Mouse (Mus musculus): ENCODE measurements around the gene Ehmt1. TPM values are rescaled to one million over a fixed set of nuclear protein-coding genes. Genes with fewer than 3 reads are reported as not detected.
A peak's percentile ranks its signal among the peaks of the same experiment; 100 is the strongest.
"Not testable (repeated sequence)": the region's sequence is repeated elsewhere in the genome, so short reads cannot be mapped to it uniquely, and the experiment has no call there.

The Ehmt1 gene
- 51.3 and 54.7 TPM in 2 replicates for polyA plus RNA-seq (2014; fragmentation: Nextera tagmentation; extraction: Ambion mirVana)

GRCm38 (mm10) chr2:24918930-24919838 is at the start of gene Ehmt1:
Ehmt1 (minus strand) TSS chr2:24919614.
- peak within 1 kb of the TSS; percentile 98 for H3K9ac ChIP-seq (ENCODE audit: low read depth, low read length)
- peak within 1 kb of the TSS; percentile 80 for H3K4me2 ChIP-seq
- H3K4me3 ChIP-seq (ENCODE audit: low read depth, low read length), result peak within 1 kb of the TSS; percentile 99
- peak within 1 kb of the TSS; percentile 94 for H3K27ac ChIP-seq (ENCODE audit: low read depth, low read length)
- DNase-seq (ENCODE audit: low spot score) (peak; percentile 91), ATAC-seq (replicated peaks; ENCODE audit: low FRiP score) (peak; percentile 98)
- H3K4me1 ChIP-seq (replicated peaks; ENCODE audit: control insufficient read depth, insufficient read depth, low read length), result peaks cover 10% of the 10 kb centered on the region
- no peaks in the 10 kb centered on the region for H3K9me3 ChIP-seq (ENCODE audit: control insufficient read depth, low read length)
- no peaks in the 10 kb centered on the region for H3K27me3 ChIP-seq (replicated peaks; ENCODE audit: control insufficient read depth, insufficient read depth, low read length)
- no peaks in the 10 kb centered on the region for H3K36me3 ChIP-seq (ENCODE audit: control insufficient read depth, insufficient read depth, low read length)
- under 1% methylated on average over 84 of the region's 112 CpGs for WGBS

- H3K4me2 ChIP-seq, result peak within 1 kb of the TSS; percentile 86
- H3K4me1 ChIP-seq (replicated peaks; ENCODE audit: control insufficient read depth, insufficient read depth, low read length), result peaks cover 6% of the 10 kb centered on the region
- peak; percentile 90 for ATAC-seq (replicated peaks; ENCODE audit: low FRiP score)
- 2% methylated on average over 28 of the region's 28 CpGs for WGBS
- peak within 1 kb of the TSS; percentile 46 for H3K27ac ChIP-seq (ENCODE audit: low read depth, low read length)
- H3K27me3 ChIP-seq (replicated peaks; ENCODE audit: control insufficient read depth, insufficient read depth, low read length), result no peaks in the 10 kb centered on the region
- peak within 1 kb of the TSS; percentile 75 for H3K9ac ChIP-seq (ENCODE audit: low read depth, low read length)
- peak; percentile 84 for DNase-seq (ENCODE audit: low spot score)
- peaks cover 39% of the 10 kb centered on the region for H3K36me3 ChIP-seq (ENCODE audit: control insufficient read depth, insufficient read depth, low read length)
- H3K9me3 ChIP-seq (ENCODE audit: control insufficient read depth, low read length), result no peaks in the 10 kb centered on the region
- H3K4me3 ChIP-seq (ENCODE audit: low read depth, low read length), result peak within 1 kb of the TSS; percentile 70
These were observed 43.0 kb upstream of the Ehmt1 start, which contains the start of gene Dph7 for GRCm38 (mm10) chr2:24962304-24963000. Dph7 (plus strand) TSS chr2:24962400.

GRCm38 (mm10) chr2:24960910-24961309 is 41.5 kb upstream of the Ehmt1 start:
- no peak overlapping the region for H3K4me3 ChIP-seq (ENCODE audit: low read depth, low read length)
- H3K27ac ChIP-seq (ENCODE audit: low read depth, low read length), result no peak overlapping the region
- H3K36me3 ChIP-seq (ENCODE audit: control insufficient read depth, insufficient read depth, low read length), result peaks cover 32% of the 10 kb centered on the region
- WGBS, result 44% methylated on average over 3 of the region's 3 CpGs
- H3K9ac ChIP-seq (ENCODE audit: low read depth, low read length), result no peak overlapping the region
- no peaks in the 10 kb centered on the region for H3K9me3 ChIP-seq (ENCODE audit: control insufficient read depth, low read length)
- H3K4me1 ChIP-seq (replicated peaks; ENCODE audit: control insufficient read depth, insufficient read depth, low read length), result peaks cover 6% of the 10 kb centered on the region
- no peaks in the 10 kb centered on the region for H3K27me3 ChIP-seq (replicated peaks; ENCODE audit: control insufficient read depth, insufficient read depth, low read length)
- ATAC-seq (replicated peaks; ENCODE audit: low FRiP score) (no peak), DNase-seq (ENCODE audit: low spot score) (no peak)
- H3K4me2 ChIP-seq, result no peak overlapping the region

GRCm38 (mm10) chr2:24952537-24953055 is 33.2 kb upstream of the Ehmt1 start:
- peak overlapping the region; percentile 36; the same call in 1 of the 2 replicates for H3K4me3 ChIP-seq (ENCODE audit: low read depth, low read length)
- ATAC-seq (replicated peaks; ENCODE audit: low FRiP score) (peak; percentile 68), DNase-seq (ENCODE audit: low spot score) (no peak)
- 0 out of 2 replicates have a peak overlapping the region, but pooled peaks have one; percentile 37 for H3K9ac ChIP-seq (ENCODE audit: low read depth, low read length)
- H3K4me1 ChIP-seq (replicated peaks; ENCODE audit: control insufficient read depth, insufficient read depth, low read length), result peaks cover 29% of the 10 kb centered on the region
- 52% methylated on average over 4 of the region's 4 CpGs for WGBS
- H3K36me3 ChIP-seq (ENCODE audit: control insufficient read depth, insufficient read depth, low read length), result peaks cover 30% of the 10 kb centered on the region
- no peaks in the 10 kb centered on the region for H3K27me3 ChIP-seq (replicated peaks; ENCODE audit: control insufficient read depth, insufficient read depth, low read length)
- H3K27ac ChIP-seq (ENCODE audit: low read depth, low read length), result peak overlapping the region; percentile 59; the same call in 1 of the 2 replicates
- H3K9me3 ChIP-seq (ENCODE audit: control insufficient read depth, low read length), result no peaks in the 10 kb centered on the region
- peak overlapping the region; percentile 98 for H3K4me2 ChIP-seq

- Histone ChIP-seq H3K4me1 (replicated peaks; ENCODE audit: control insufficient read depth, insufficient read depth, low read length) (peaks cover 29% of the 10 kb centered on the region), H3K27me3 (replicated peaks; ENCODE audit: control insufficient read depth, insufficient read depth, low read length) (no peaks in the 10 kb centered on the region), H3K4me3 (ENCODE audit: low read depth, low read length) (peak overlapping the region; percentile 99), H3K36me3 (ENCODE audit: control insufficient read depth, insufficient read depth, low read length) (peaks cover 21% of the 10 kb centered on the region), H3K9me3 (ENCODE audit: control insufficient read depth, low read length) (no peaks in the 10 kb centered on the region), H3K27ac (ENCODE audit: low read depth, low read length) (peak overlapping the region; percentile 77), H3K9ac (ENCODE audit: low read depth, low read length) (peak overlapping the region; percentile 99), H3K4me2 (peak overlapping the region; percentile 98)
- ATAC-seq (replicated peaks; ENCODE audit: low FRiP score) (no peak), DNase-seq (ENCODE audit: low spot score) (no peak)
- WGBS, result under 1% methylated on average over 31 of the region's 31 CpGs
These were observed 30.7 kb upstream of the Ehmt1 start for GRCm38 (mm10) chr2:24950189-24950535.

GRCm38 (mm10) chr2:24949421-24950188 is 30.2 kb upstream of the Ehmt1 start, which contains the start of gene Zmynd19:
Zmynd19 (plus strand) TSS chr2:24949792.
- ATAC-seq (replicated peaks; ENCODE audit: low FRiP score) (peak; percentile 95), DNase-seq (ENCODE audit: low spot score) (peak; percentile 96)
- WGBS, result under 1% methylated on average over 97 of the region's 108 CpGs
- H3K9ac ChIP-seq (ENCODE audit: low read depth, low read length), result peak within 1 kb of the TSS; percentile 99
- no peaks in the 10 kb centered on the region for H3K27me3 ChIP-seq (replicated peaks; ENCODE audit: control insufficient read depth, insufficient read depth, low read length)
- H3K4me2 ChIP-seq, result peak within 1 kb of the TSS; percentile 98
- H3K4me1 ChIP-seq (replicated peaks; ENCODE audit: control insufficient read depth, insufficient read depth, low read length), result peaks cover 27% of the 10 kb centered on the region
- peaks cover 16% of the 10 kb centered on the region for H3K36me3 ChIP-seq (ENCODE audit: control insufficient read depth, insufficient read depth, low read length)
- H3K27ac ChIP-seq (ENCODE audit: low read depth, low read length), result peak within 1 kb of the TSS; percentile 77
- H3K9me3 ChIP-seq (ENCODE audit: control insufficient read depth, low read length), result no peaks in the 10 kb centered on the region
- peak within 1 kb of the TSS; percentile 99 for H3K4me3 ChIP-seq (ENCODE audit: low read depth, low read length)

- WGBS, result 45% methylated on average over 2 of the region's 2 CpGs
- not testable (repeated sequence) for DNase-seq (ENCODE audit: low spot score); H3K9ac ChIP-seq (ENCODE audit: low read depth, low read length); ATAC-seq (replicated peaks; ENCODE audit: low FRiP score); H3K36me3 ChIP-seq (ENCODE audit: control insufficient read depth, insufficient read depth, low read length); H3K27me3 ChIP-seq (replicated peaks; ENCODE audit: control insufficient read depth, insufficient read depth, low read length); H3K9me3 ChIP-seq (ENCODE audit: control insufficient read depth, low read length); H3K27ac ChIP-seq (ENCODE audit: low read depth, low read length); H3K4me2 ChIP-seq; H3K4me1 ChIP-seq (replicated peaks; ENCODE audit: control insufficient read depth, insufficient read depth, low read length); H3K4me3 ChIP-seq (ENCODE audit: low read depth, low read length)
These were observed 24.9 kb upstream of the Ehmt1 start for GRCm38 (mm10) chr2:24944304-24944703.

DNA sequence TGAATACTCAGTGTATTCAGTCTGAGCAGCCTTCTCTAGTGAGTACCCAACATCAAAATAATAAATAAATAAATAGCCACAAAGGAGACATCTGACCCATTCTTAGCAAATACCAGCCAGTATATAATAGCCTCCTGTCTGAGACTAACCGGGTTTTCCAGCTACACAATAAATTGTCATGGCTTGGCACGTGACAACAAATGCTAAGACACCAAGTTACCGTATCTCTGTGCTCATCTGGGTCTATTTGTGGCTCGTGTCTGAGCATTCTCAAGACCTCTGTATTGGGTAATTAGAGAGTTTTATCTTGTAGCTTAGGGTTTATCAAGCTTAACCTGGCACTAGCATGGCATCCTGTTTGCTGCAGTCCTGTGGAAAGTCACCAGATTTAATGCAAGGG is 22.7 kb upstream of the Ehmt1 start:
- H3K4me1 ChIP-seq (replicated peaks; ENCODE audit: control insufficient read depth, insufficient read depth, low read length), result no peaks in the 10 kb centered on the region
- ATAC-seq (replicated peaks; ENCODE audit: low FRiP score), result no peak
- H3K4me3 ChIP-seq (ENCODE audit: low read depth, low read length), result no peak overlapping the region
- H3K4me2 ChIP-seq, result no peak overlapping the region
- H3K27ac ChIP-seq (ENCODE audit: low read depth, low read length), result no peak overlapping the region
- H3K27me3 ChIP-seq (replicated peaks; ENCODE audit: control insufficient read depth, insufficient read depth, low read length), result no peaks in the 10 kb centered on the region
- H3K36me3 ChIP-seq (ENCODE audit: control insufficient read depth, insufficient read depth, low read length), result no peaks in the 10 kb centered on the region
- DNase-seq (ENCODE audit: low spot score), result no peak
- WGBS, result 62% methylated on average over 4 of the region's 4 CpGs
- no peaks in the 10 kb centered on the region for H3K9me3 ChIP-seq (ENCODE audit: control insufficient read depth, low read length)
- H3K9ac ChIP-seq (ENCODE audit: low read depth, low read length), result no peak overlapping the region
